Mouse (Mus musculus) kidney, postnatal 36 days (tissue): ENCODE results near the gene Mbnl2.

Experiments
- DNase-seq, 2 experiments: peaks; one replicate each; pipeline ENCODE4 v3.0.0; 2021 to 2022; ENCODE audit warnings: mixed read lengths in 2 of 2

Gene Mbnl2

GRCm38 (mm10) chr14:120275246-120276238 lies at the start of gene Mbnl2:
Gene Mbnl2 (plus strand): TSS chr14:120275669.
- DNase-seq, result peak; percentile 97 to 98

- no peak for DNase-seq
These were observed 43.4 kb upstream of the Mbnl2 start for GRCm38 (mm10) chr14:120232076-120232496.

GRCm38 (mm10) chr14:120235610-120236009 lies 39.9 kb upstream of the Mbnl2 start:
- DNase-seq, result no peak

- DNase-seq, result no peak
These were observed 37.0 kb upstream of the Mbnl2 start for GRCm38 (mm10) chr14:120238501-120238900.

GRCm38 (mm10) chr14:120240209-120240608 lies 35.3 kb upstream of the Mbnl2 start:
- DNase-seq, result no peak

GRCm38 (mm10) chr14:120242711-120243110 lies 32.8 kb upstream of the Mbnl2 start:
- DNase-seq, result no peak

- DNase-seq, result no peak
These were observed 30.3 kb upstream of the Mbnl2 start for GRCm38 (mm10) chr14:120245081-120245705.

- DNase-seq, result no peak
These were observed 22.1 kb upstream of the Mbnl2 start for GRCm38 (mm10) chr14:120253331-120253730.

GRCm38 (mm10) chr14:120256146-120256545 lies 19.3 kb upstream of the Mbnl2 start:
- DNase-seq, result no peak

- peak; percentile 8 to 29 for DNase-seq
These were observed 18.7 kb upstream of the Mbnl2 start for GRCm38 (mm10) chr14:120256623-120257384.

- DNase-seq, result no peak
These were observed 18.0 kb upstream of the Mbnl2 start for GRCm38 (mm10) chr14:120257483-120257882.

- no peak for DNase-seq
These were observed 16.0 kb upstream of the Mbnl2 start for GRCm38 (mm10) chr14:120259426-120259825.

GRCm38 (mm10) chr14:120261606-120262005 lies 13.9 kb upstream of the Mbnl2 start:
- no peak for DNase-seq

GRCm38 (mm10) chr14:120262660-120263379 lies 12.6 kb upstream of the Mbnl2 start:
- DNase-seq, result no peak

- peak; percentile 50 to 85 for DNase-seq
These were observed 11.9 kb upstream of the Mbnl2 start for GRCm38 (mm10) chr14:120263380-120264135.

GRCm38 (mm10) chr14:120265886-120266285 lies 9.6 kb upstream of the Mbnl2 start:
- DNase-seq, result no peak

- no peak for DNase-seq
These were observed 8.3 kb upstream of the Mbnl2 start for GRCm38 (mm10) chr14:120267130-120267529.

- peak in 1 of 2 experiments; percentile 34 for DNase-seq
These were observed 5.4 kb upstream of the Mbnl2 start for GRCm38 (mm10) chr14:120270031-120270430.

GRCm38 (mm10) chr14:120270633-120271032 lies 4.8 kb upstream of the Mbnl2 start:
- no peak for DNase-seq

GRCm38 (mm10) chr14:120271096-120271495 lies 4.4 kb upstream of the Mbnl2 start:
- peak in 1 of 2 experiments; percentile 42 for DNase-seq

- DNase-seq, result no peak
These were observed 1.7 kb upstream of the Mbnl2 start for GRCm38 (mm10) chr14:120273766-120274165.
